Mouse (Mus musculus) heart, adult 2 months (tissue): ENCODE measurements around the gene Tfeb.
A peak's percentile ranks its signal among the peaks of the same experiment; 100 is the strongest.

Experiments
- CTCF ChIP-seq: fragments of 200-600 bp; IDR thresholded peaks from 2 replicates; pipeline ENCODE4 v1.8.1; 2022; ENCODE audit warnings: antibody characterized with exemption, mild to moderate bottlenecking, moderate library complexity
- EP300 ChIP-seq: fragments of 200-500 bp; IDR thresholded peaks from 2 replicates; pipeline ENCODE4 v1.6.1; 2011; ENCODE audit warnings: low read depth, low read length, control low read depth; ENCODE audit not compliant: insufficient read depth
- POLR2A ChIP-seq: fragments of 200-500 bp; IDR thresholded peaks from 2 replicates; pipeline ENCODE4 v1.6.1; 2011; ENCODE audit warnings: mild to moderate bottlenecking, low read depth, low read length, control low read depth; ENCODE audit not compliant: insufficient read depth

- TF ChIP-seq POLR2A (no peak), CTCF (peak; percentile 46), EP300 (no peak)
Observed at GRCm38 (mm10) chr17:47740186-47740585, 3.4 kb downstream of the Tfeb start.
